Mouse (Mus musculus) MN1 (cell line): ENCODE results near the gene Ufd1.
A peak's percentile ranks its signal among the peaks of the same experiment; 100 is the strongest.
"Not testable (repeated sequence)": the region's sequence is repeated elsewhere in the genome, so short reads cannot be mapped to it uniquely, and the experiment has no call there.

Source experiments
- DNase-seq: peaks from one replicate; pipeline ENCODE4 v3.0.0-alpha.2; 2016; ENCODE audit warnings: low spot score

Gene Ufd1

DNA sequence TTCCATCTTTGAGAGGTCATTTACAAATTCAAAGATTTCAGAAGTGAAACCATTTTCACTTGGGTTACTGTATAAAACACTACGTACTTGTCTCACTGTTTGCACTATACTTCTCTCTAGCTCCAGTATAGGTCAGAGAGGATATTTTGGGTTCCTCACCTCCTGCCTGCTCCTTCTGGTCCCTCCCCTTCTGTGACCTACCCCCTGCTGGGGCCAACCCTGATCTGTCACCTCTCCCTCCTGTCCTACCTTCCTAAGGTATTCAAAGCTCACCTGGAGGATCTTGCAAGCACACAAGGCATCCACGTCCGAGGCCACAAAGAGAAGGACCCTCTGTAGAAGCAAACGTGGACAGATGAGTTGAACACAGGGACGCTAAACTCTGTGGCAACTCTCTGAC is 547 bp upstream of the Ufd1 start:
- DNase-seq, result no peak

DNA sequence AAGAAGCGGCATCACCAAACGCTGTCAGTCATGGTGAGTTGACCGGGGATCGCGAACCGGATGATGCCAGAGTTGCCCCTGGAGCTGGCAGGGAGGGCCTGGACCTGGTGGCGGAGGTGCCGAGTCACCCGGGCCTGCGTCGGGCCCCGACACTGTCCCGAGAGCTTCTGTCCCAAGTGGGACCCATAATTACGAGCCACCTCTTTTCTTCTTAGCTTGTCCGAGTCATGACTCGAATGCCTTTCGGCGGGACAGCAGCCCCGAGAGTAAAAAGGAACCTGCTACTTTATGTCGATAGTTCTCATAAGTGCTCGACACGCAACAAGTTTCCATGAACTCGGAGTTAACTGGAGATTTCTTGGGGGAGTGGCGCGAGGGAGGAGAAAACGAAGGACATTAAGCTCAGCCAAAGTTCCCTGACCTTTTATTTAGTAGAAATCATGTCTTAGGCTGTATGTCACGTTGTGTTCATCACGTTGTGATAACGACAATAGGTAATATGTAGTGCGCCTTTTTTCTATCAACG is 869 bp downstream of the Ufd1 start:
- no peak for DNase-seq

- DNase-seq, result no peak
Observed at GRCm38 (mm10) chr16:18822356-18822755, 10.8 kb downstream of the Ufd1 start.

GRCm38 (mm10) chr16:18822925-18823324 is 11.3 kb downstream of the Ufd1 start:
- no peak for DNase-seq

- no peak for DNase-seq
Observed at GRCm38 (mm10) chr16:18828630-18829029, 17.1 kb downstream of the Ufd1 start.

- no peak for DNase-seq
Observed at GRCm38 (mm10) chr16:18829102-18829501, 17.5 kb downstream of the Ufd1 start.

DNA sequence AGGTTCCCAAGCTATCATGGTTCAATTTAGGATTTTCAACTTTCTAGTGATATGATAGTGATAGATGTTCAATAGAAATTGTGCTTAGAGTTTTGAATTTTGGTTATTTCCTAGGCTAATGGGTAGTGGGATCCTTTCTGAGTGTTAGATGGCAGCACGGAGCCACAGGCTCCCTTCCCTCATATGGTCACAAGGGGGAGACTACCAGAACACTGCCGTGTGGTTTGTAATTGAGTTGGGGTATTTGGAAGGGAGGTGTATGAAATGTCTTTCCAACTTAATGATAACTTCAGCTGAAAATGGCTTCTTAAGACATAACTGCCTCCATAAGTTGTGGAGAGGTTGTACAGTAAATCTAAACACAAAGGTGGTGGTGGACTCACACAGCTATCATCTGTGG is 21.9 kb downstream of the Ufd1 start:
- no peak for DNase-seq

- DNase-seq, result no peak
Observed at GRCm38 (mm10) chr16:18836073-18836467, 24.5 kb downstream of the Ufd1 start.

DNA sequence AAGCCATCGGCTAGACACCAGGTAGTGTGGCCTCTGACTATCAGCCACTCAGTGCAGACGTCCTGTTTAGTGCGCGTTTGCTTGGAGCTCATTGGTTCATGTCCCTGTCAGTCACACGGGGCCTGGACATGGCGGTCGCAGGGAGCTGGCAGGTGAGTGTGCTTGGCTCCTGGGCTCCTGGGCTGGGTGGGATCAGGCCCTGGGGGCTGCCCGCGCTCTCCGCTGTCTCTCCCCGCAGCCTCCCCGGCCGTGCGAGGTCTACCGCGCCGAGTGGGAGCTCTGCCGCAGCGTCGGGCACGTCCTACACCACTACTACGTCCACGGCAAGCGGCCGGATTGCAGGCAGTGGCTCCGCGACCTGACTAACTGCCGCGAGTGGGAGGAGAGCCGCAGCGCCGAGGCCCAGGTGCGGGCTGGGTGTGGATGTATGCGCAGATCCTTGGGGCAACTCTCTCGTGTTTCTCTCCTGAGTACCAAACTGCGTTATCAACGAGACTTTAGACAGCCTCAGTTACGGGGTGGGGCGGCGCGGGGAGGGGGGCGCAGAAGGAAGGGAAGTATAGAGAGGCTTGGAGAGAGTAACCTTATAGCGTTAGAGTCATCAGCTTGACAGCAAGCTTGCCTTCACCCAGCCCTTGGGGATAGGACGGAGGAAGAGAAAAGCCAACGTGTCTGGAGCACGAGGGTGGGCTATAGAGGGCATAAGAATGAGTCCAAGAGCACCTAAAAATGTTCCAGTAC is 25.1 kb downstream of the Ufd1 start, which contains the start of the genes 2510002D24Rik and Gm28539:
Gene 2510002D24Rik (plus strand): TSS at position 111 of the 741 bp plus-strand sequence.
Gene Gm28539 (plus strand): TSS at position 117 of the 741 bp plus-strand sequence.
- peak; percentile 81 for DNase-seq

DNA sequence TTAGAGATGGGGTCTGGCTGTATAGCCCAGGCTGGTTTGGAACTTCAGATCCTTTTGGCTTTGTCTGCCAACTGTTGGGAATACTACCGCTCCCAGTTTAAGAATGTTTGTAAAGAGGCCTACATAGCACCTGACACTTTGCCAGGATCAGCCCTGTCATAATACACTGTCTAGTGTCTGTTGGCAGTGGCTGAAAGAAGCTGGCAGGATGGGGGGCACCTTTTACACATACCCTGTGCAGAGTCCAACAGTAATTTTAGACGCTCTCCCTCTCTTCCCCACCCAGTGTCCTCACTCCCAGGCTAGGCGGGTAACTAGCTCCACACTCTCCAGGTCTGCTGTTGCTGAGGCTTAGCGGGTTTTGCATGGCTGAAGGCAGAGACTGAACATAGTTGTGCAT is 26.8 kb downstream of the Ufd1 start:
- DNase-seq, result no peak

- DNase-seq, result no peak
Observed at GRCm38 (mm10) chr16:18846301-18846820, 34.8 kb downstream of the Ufd1 start.

DNA sequence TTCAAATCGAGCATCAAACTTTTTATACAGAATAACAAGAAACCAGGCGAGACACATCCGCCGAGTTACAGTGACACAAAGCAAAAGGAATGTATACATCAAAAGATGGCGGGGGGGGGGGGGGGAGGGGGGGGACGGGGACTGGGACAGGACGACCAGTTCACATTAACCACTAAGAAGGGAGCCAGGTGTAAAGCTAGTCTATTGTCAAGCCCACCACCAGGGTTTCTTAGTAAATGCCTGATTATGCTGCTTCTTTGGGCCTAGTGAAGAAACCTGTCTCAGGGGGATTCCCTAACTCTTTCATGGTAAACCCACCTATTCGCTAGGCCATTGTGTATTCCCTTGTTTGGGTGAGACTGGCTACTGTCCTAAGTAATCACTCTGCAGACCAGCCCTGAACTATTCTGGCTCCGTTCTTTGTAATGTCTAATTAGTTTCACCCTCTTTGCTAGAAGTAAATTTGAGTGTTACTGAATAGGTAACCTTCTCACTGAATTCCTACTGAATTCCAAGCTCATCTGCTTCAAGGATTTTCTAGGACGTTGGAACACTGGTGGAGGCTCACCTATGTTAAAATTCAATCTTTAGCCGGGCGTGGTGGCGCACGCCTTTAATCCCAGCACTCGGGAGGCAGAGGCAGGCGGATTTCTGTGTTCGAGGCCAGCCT is 38.1 kb downstream of the Ufd1 start:
- not testable (repeated sequence) for DNase-seq

GRCm38 (mm10) chr16:18858551-18858950 is 47.0 kb downstream of the Ufd1 start:
- peak; percentile 31 for DNase-seq

- peak; percentile 67 for DNase-seq
Observed at GRCm38 (mm10) chr16:18860186-18860585, 48.6 kb downstream of the Ufd1 start.

- DNase-seq, result not testable (repeated sequence)
Observed at GRCm38 (mm10) chr16:18870495-18870894, 58.9 kb downstream of the Ufd1 start.

GRCm38 (mm10) chr16:18876091-18876441 is 64.5 kb downstream of the Ufd1 start:
- no peak for DNase-seq

GRCm38 (mm10) chr16:18876442-18877308 is 65.1 kb downstream of the Ufd1 start, which contains the start of the genes Mrpl40 and Hira:
Gene Mrpl40 (minus strand): TSS chr16:18876862.
Gene Hira (plus strand): TSS chr16:18877037.
- DNase-seq, result peak; percentile 94

DNA sequence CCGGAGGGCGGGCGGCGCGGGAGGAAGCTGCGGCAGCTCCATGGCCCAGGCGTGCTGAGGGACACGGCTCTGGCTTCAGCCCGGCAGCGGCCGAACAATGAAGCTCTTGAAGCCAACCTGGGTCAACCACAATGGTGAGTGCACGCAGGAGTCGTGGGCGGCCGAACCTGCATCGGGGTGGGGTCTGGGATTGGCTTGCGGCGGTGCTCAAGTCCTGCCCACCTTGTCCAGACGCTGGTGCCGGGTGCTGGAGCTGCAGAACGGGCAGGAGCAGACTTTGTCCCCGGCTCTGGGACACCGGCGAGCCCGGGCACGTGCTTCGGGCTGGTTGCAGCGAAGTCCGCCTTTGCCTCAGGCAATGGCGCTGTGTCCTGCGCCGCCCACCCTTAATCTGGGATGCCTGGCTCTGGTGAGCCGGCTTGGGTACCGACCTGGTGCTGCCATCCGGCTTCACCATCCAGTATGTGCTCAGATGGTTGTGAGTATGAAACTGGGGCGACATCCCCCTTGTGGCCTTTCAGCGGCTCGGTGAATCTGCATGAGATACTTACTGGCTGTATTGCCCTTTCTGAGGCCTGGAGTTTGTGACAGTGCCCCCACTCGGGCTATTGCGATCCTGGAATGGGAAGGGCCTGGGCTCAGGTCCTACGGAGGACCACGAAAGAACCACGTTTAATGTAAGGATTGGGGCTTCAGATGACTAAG is 66.0 kb downstream of the Ufd1 start:
- peak; percentile 82 for DNase-seq

DNA sequence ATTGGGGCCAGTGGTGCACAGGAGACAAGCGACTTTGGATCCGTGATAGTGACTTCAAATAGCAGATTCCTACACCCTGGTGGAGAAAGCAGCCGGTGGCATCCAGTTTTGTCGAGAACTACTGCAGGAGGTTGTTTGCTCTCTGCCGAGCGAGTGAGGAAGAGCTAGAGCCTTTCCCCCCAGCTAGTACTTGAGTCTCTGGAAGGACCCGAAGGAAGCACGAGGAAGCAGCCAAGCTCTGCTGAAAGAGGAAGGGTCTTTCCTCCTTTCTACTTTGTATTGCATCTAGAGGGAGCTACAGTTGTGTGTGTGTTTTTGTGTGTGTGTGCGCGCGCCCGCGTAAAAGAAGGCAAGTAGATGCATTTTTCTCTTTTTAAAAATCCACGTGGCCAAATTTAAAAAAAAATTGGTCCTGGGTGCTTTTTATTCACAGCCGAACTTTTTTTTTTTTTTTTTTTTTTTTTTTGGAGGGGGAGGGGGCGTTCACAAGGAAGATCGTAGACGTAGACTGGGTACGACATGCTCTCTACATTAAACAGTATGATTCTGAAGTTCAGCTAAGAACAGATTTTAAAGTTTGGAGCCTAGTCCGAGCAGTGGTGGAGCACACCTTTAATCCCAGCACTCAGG is 66.6 kb downstream of the Ufd1 start:
- no peak for DNase-seq

GRCm38 (mm10) chr16:18884044-18884443 is 72.5 kb downstream of the Ufd1 start:
- no peak for DNase-seq
